Mouse (Mus musculus): ENCODE measurements around the gene Cnih3.
A peak's percentile ranks its signal among the peaks of the same experiment; 100 is the strongest.

The Cnih3 gene

DNA sequence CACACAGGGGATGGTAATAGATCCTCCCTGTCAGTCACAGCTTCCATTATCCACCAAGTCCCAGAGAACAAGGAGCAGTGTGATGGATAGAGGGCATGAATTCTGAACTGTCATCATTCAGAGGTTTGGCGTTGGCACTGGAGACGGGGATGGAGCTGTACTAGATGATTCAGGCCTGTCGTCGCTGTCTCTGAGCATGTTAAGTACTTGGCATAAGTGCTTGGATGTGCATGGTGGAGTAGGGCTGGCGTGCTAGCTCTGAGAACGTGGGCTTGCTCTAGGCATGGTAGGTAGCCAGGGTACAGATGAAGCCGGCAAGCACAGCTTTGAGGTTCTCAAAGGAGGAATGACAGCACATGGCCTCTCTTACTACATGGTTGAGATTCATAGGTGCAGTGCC lies 95.6 kb downstream of the Cnih3 start:
- no peak for DNase-seq (ENCODE audit: low read depth, low spot score)

GRCm38 (mm10) chr1:181453106-181453505 lies 100.7 kb downstream of the Cnih3 start:
- DNase-seq (ENCODE audit: low read depth, low spot score) = no peak

DNA sequence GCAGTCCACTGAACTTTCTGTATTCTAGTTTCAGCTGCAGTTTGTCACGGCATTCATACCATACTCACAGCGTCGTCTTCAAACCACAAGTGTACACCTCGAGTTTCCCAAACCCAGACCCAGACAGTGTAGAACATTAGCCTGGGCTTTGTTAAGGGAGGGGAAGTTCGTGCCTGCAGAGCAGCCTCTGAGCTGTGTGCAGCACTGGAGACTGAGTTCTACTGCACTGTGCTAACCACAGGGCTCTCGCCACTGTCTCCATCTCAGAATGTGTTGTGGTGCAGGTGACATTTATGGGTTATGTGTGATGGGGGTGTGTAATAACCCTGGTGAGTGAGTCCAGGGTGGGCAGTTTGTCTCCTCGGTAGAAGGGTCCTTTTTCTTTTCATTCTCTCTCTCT lies 104.5 kb downstream of the Cnih3 start:
- DNase-seq (ENCODE audit: low read depth, low spot score) = no peak

- DNase-seq (ENCODE audit: low read depth, low spot score) = no peak
Measured at GRCm38 (mm10) chr1:181459431-181460105, 107.1 kb downstream of the Cnih3 start.

- DNase-seq (ENCODE audit: low read depth, low spot score) = no peak
Measured at GRCm38 (mm10) chr1:181460283-181460682, 107.9 kb downstream of the Cnih3 start.

GRCm38 (mm10) chr1:181461484-181461883 lies 109.1 kb downstream of the Cnih3 start:
- no peak for DNase-seq (ENCODE audit: low read depth, low spot score)

DNA sequence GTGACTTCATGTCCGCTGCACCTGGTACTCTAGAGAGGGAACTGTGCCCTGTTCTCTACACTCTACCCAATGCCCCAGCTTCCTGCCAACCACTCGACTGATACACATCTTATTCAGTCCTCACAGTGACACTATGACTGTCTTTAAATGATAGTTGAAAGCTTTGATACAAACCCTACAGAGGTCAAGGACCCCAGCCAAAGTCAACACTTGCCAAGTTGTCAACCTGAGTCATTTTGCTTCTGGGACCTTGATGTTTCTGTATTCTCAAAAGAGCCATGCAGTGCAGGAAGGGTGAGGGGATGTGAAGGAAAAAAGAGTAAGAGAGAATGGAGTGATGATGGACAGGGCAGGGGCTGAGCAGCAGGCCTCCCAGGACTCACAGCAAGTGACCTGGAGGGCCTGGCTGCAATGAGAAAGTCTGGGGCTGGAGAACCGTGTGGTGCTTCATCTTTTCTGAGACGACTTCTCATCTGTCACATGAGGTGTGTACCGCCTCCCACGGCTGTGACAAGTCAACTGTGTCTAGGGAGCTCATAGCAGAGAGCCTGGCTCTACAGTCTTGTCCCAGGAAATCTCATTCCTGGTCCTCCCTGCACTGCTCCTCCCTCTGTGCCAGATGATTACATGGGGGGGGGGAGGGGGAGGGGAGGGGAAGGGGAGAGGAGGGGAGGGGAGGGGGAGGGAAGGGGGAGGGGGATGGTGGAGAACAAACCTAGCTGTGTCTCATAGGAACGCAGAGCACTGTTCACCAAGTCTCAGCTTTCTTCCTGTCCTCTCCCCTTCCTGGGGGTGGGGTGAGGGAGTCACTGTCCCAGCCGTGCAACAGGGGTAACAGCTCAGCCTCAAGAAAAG lies 109.8 kb downstream of the Cnih3 start:
- DNase-seq (ENCODE audit: low read depth, low spot score) = no peak

- no peak for DNase-seq (ENCODE audit: low read depth, low spot score)
Measured at GRCm38 (mm10) chr1:181462906-181463179, 110.4 kb downstream of the Cnih3 start.

- peak; percentile 12 for DNase-seq (ENCODE audit: low read depth, low spot score)
Measured at GRCm38 (mm10) chr1:181465027-181465426, 112.6 kb downstream of the Cnih3 start.

- no peak for DNase-seq (ENCODE audit: low read depth, low spot score)
Measured at GRCm38 (mm10) chr1:181466040-181466439, 113.6 kb downstream of the Cnih3 start.

GRCm38 (mm10) chr1:181466601-181467320 lies 114.3 kb downstream of the Cnih3 start:
- no peak for DNase-seq (ENCODE audit: low read depth, low spot score)

GRCm38 (mm10) chr1:181467321-181467670 lies 114.9 kb downstream of the Cnih3 start:
- no peak for DNase-seq (ENCODE audit: low read depth, low spot score)

DNA sequence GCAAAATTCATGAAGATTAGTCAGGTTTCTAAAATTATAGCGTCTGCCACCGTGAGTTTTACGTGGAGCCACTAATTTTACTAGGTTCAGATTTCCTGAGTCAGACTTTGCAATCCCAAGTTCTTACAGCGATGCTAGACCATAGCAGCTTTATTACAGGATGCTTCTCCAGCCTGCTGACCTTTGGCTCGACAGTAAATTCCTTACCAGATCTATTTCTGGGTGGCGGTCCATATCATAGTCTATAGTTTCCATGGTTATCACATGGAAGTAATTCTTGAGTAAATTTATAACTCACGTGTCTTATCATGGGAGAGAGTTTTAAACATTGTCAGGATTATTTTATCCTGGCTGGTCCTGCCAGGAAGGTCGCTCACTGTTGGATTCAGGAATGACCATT lies 117.0 kb downstream of the Cnih3 start:
- DNase-seq (ENCODE audit: low read depth, low spot score) = no peak

DNA sequence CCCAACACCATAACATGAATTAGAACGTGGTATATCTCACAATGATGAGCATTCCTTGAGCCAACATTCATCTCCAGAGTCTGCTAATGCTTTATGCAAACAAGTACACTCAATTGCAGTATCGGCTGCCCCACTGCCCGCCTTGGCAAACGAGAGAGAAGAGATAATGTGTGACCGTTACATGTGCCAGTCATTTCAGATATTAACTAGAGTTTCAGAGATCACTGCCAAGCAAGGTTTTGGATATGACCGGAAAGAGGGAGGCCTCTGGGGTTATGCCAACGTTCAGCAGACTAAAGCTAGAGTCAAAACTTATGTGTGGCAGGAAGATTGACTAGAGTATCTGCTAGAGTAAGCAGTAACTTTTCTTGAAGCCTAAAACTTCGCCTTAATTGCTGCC lies 123.7 kb downstream of the Cnih3 start:
- no peak for DNase-seq (ENCODE audit: low read depth, low spot score)

GRCm38 (mm10) chr1:181476557-181476956 lies 124.1 kb downstream of the Cnih3 start:
- no peak for DNase-seq (ENCODE audit: low read depth, low spot score)

GRCm38 (mm10) chr1:181484696-181485095 lies 132.3 kb downstream of the Cnih3 start:
- DNase-seq (ENCODE audit: low read depth, low spot score) = no peak

GRCm38 (mm10) chr1:181503471-181503870 lies 151.0 kb downstream of the Cnih3 start:
- DNase-seq (ENCODE audit: low read depth, low spot score) = no peak

DNA sequence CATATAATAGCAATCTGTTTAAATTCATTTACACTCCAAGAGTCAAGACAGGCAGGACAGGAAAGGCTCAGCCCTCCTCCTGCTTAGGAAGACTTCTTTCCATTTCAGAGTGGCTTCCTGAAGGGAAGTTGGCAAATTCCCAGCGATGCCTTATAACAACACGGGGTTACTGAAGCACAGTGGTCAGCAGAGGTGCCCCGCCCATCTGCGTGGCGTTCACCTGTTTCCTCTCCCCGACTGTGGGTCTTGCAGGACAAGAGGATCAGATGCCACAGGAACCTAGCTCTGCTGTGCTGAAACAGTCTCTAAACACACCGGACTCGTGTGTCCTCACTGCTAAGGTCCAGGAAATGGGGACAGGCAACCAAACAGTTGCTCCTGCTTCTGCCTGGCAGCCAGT lies 152.9 kb downstream of the Cnih3 start:
- DNase-seq (ENCODE audit: low read depth, low spot score) = no peak

Data from CD4-positive helper T cell, adult 2 months (primary cell).